Mouse (Mus musculus) forebrain, embryonic 15.5 days (tissue): ENCODE data around the gene Dnase1l3. TPM values are rescaled to one million over a fixed set of nuclear protein-coding genes. Genes with fewer than 3 reads are reported as not detected.
"Not testable (repeated sequence)": the region's sequence is repeated elsewhere in the genome, so short reads cannot be mapped to it uniquely, and the experiment has no call there.

ENCODE experiments used
- ATAC-seq: fragments of 200-750 bp; cut with Nextera tagmentation; replicated peaks from 2 replicates; pipeline ENCODE4 v1.8.0; 2017; ENCODE audit warnings: mild to moderate bottlenecking, moderate TSS enrichment, moderate library complexity
- H3K27ac ChIP-seq: fragments of 300-500 bp; sonication (generic); replicated peaks from 2 replicates; pipeline ENCODE4 v1.5.1; 2015; ENCODE audit warnings: mild to moderate bottlenecking, inconsistent platforms
- H3K27me3 ChIP-seq: fragments of 300-500 bp; sonication (generic); 2 replicates; pipeline ENCODE4 v1.6.1; 2015; ENCODE audit warnings: inconsistent platforms
- H3K36me3 ChIP-seq: fragments of 300-500 bp; sonication (generic); 2 replicates; pipeline ENCODE4 v1.6.1; 2015; ENCODE audit warnings: mild to moderate bottlenecking, inconsistent platforms
- H3K4me1 ChIP-seq: fragments of 300-500 bp; sonication (generic); 2 replicates; pipeline ENCODE4 v1.6.1; 2015; ENCODE audit warnings: inconsistent platforms
- H3K4me2 ChIP-seq: fragments of 300-500 bp; sonication (generic); replicated peaks from 2 replicates; pipeline ENCODE4 v1.6.1; 2015; ENCODE audit warnings: mild to moderate bottlenecking, inconsistent platforms
- H3K4me3 ChIP-seq: fragments of 300-500 bp; sonication (generic); 2 replicates; pipeline ENCODE4 v1.5.1; 2015; ENCODE audit warnings: mild to moderate bottlenecking, inconsistent platforms
- H3K9ac ChIP-seq: fragments of 300-500 bp; sonication (generic); replicated peaks from 2 replicates; pipeline ENCODE4 v1.6.1; 2015; ENCODE audit warnings: mild to moderate bottlenecking, inconsistent platforms
- H3K9me3 ChIP-seq: fragments of 300-500 bp; sonication (generic); 2 replicates; pipeline ENCODE4 v1.6.1; 2016; ENCODE audit warnings: inconsistent platforms
- WGBS: fragments of 180-500 bp; shearing (Covaris S2); methylation state at CpG from one replicate; pipeline ENCODE4 v1.1.7; 2015; ENCODE audit warnings: mixed read lengths; 5-methylcytosine and 5-hydroxymethylcytosine counted together
- polyA plus RNA-seq: library from polyadenylated mRNA; unstranded; fragments of >200 nt; fragmentation: Nextera tagmentation; extraction: Ambion mirVana; gene quantifications from 2 replicates; pipeline ENCODE4 v1.2.1, GENCODE M21; 2015

The Dnase1l3 gene
- polyA plus RNA-seq, 1 experiment from 2014 or later, result 0.09 TPM

DNA sequence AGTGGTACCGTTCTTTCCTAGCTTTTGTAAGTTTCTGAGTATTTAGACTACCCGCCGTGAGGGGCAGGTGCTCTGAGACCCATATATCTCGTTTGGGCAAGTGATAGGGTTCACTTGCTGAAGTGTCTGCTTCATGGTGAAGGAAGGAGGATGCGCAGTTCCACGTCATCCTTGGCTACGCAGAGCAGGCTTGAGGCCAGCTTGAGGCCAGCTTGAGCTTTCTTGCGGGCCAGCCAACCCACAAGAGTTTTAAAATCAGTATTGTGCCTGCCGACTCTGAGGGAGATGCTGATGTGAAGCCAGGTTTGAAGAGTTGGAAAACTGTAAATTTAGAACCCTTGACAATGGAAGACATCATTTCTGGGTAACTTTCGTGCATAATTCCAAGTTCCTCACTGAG, 13.6 kb upstream of the Dnase1l3 start:
- Histone ChIP-seq H3K27ac (no peak overlapping the region), H3K4me2 (no peak overlapping the region), H3K27me3 (no peaks in the 10 kb centered on the region), H3K9me3 (no peaks in the 10 kb centered on the region), H3K9ac (no peak overlapping the region), H3K4me1 (peaks cover 15% of the 10 kb centered on the region), H3K36me3 (no peaks in the 10 kb centered on the region), H3K4me3 (no peak overlapping the region)
- ATAC-seq, result no peak
- 86% methylated on average over 10 of the region's 10 CpGs for WGBS

- Histone ChIP-seq H3K27me3 (no peaks in the 10 kb centered on the region), H3K36me3 (no peaks in the 10 kb centered on the region), H3K4me1 (peaks cover 16% of the 10 kb centered on the region), H3K4me3 (no peak overlapping the region), H3K9ac (no peak overlapping the region), H3K27ac (no peak overlapping the region), H3K9me3 (no peaks in the 10 kb centered on the region), H3K4me2 (no peak overlapping the region)
- ATAC-seq, result no peak
- WGBS, result 90% methylated on average over 2 of the region's 2 CpGs
Measured at GRCm38 (mm10) chr14:8007486-8007885, 13.1 kb upstream of the Dnase1l3 start.

DNA sequence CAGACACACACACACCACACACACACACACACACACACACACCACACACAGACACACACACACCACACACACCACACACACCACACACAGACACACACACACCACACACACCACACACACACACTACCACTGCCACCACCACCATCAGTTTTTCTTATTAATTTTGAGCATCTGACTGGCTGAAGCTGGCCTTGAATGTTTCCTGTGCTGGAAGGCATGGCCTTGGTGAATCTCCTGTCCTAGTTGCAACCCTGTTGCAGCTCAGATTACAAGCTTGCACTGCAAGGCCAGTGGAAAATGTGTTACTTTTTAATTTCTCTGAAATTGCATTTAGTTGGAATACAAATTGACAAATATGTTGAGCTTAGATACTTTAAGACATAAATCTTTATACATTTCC, 12.7 kb upstream of the Dnase1l3 start:
- no peak overlapping the region for H3K9ac ChIP-seq
- no peak for ATAC-seq
- peaks cover 1% of the 10 kb centered on the region; the same call in 1 of the 2 replicates for H3K27me3 ChIP-seq
- no peak overlapping the region for H3K4me3 ChIP-seq
- no peaks in the 10 kb centered on the region for H3K36me3 ChIP-seq
- H3K27ac ChIP-seq, result no peak overlapping the region
- no peak overlapping the region for H3K4me2 ChIP-seq
- H3K4me1 ChIP-seq, result peaks cover 20% of the 10 kb centered on the region
- no peaks in the 10 kb centered on the region for H3K9me3 ChIP-seq

DNA sequence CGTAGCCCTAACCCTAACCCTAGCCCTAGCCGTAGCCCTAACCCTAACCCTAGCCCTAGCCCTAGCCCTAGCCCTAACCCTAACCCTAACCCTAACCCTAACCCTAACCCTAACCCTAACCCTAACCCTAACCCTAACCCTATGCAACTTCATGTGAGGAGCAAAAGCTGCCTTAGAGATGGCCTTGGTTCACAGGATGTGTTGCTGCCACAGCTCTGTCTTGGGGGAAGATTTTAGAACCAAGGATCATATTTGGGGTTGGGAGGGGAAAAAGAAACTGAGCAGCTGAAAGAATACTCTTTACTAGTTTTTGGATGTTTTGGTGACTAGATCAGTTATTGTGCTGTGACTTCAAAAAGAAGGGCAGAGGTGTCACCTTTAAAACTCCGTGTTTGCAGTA, 11.7 kb upstream of the Dnase1l3 start:
- not testable (repeated sequence) for H3K9ac ChIP-seq, H3K9me3 ChIP-seq, H3K27me3 ChIP-seq, H3K27ac ChIP-seq, H3K4me2 ChIP-seq, H3K36me3 ChIP-seq, H3K4me3 ChIP-seq, ATAC-seq
- peaks cover 20% of the 10 kb centered on the region for H3K4me1 ChIP-seq
- 66% methylated on average over 3 of the region's 3 CpGs for WGBS

DNA sequence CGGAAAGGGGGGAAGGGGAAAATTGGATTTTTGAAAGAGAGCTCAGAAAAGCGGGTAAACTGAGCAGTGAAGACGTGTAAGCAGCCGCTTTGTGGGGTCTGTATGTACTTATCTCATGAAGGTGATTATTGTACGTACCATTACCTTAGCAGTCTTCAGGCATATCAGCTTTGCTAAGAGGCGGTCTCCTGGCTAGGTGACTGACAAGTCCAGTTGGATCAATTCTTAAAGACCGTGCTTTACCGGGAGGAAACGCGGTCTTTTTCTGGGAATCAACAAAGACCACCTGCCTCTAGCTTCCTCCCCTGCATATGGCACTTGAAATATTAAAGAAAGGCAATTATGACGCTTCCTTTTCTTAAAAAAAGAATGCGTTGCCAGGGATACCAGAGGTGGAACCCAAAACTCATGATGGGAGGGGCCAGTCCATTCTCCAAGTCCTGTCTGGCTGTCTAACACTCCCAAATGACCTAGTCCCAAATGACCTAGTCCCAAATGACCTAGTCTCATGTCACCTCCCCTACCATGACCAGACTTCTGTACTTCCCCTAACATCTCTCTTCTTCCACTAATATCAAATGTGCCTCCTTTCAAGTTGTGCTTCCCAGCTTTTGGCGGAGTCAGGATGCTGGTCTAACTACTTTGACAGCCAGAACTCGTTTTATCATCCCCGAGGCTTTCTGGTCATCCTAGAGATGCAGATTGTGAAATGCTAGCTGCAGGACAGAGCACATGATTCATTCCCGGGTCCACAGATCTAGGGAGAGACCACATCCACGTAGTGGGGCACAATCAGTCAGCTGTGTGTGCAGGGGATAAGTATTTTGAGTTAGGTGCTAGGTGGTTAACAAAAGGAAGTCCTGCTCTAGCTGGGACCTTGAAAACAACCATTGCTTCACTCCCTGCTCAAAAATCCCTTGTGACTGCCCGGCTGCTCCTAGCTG, 9.6 kb upstream of the Dnase1l3 start:
- 32% methylated on average over 18 of the region's 18 CpGs for WGBS
- ATAC-seq, result no peak
- Histone ChIP-seq H3K4me1 (peaks cover 20% of the 10 kb centered on the region), H3K9me3 (no peaks in the 10 kb centered on the region), H3K4me2 (peak overlapping the region; percentile 64), H3K4me3 (peak overlapping the region; percentile 50), H3K27ac (peak overlapping the region; percentile 68), H3K9ac (peak overlapping the region; percentile 50), H3K36me3 (no peaks in the 10 kb centered on the region), H3K27me3 (peaks cover 16% of the 10 kb centered on the region)

GRCm38 (mm10) chr14:8003093-8003670, 8.8 kb upstream of the Dnase1l3 start:
- H3K9ac ChIP-seq, result peak overlapping the region; percentile 50
- ATAC-seq, result peak; percentile 66
- peaks cover 19% of the 10 kb centered on the region for H3K27me3 ChIP-seq
- H3K4me3 ChIP-seq, result peak overlapping the region; percentile 50
- H3K27ac ChIP-seq, result peak overlapping the region; percentile 68
- under 1% methylated on average over 23 of the region's 23 CpGs for WGBS
- no peaks in the 10 kb centered on the region for H3K36me3 ChIP-seq
- peaks cover 20% of the 10 kb centered on the region for H3K4me1 ChIP-seq
- H3K9me3 ChIP-seq, result no peaks in the 10 kb centered on the region
- H3K4me2 ChIP-seq, result peak overlapping the region; percentile 64

- Histone ChIP-seq H3K9ac (peak within 1 kb of the TSS; percentile 50), H3K9me3 (no peaks in the 10 kb centered on the region), H3K4me3 (peak within 1 kb of the TSS; percentile 50), H3K36me3 (no peaks in the 10 kb centered on the region), H3K4me2 (peak within 1 kb of the TSS; percentile 64), H3K27ac (peak within 1 kb of the TSS; percentile 68), H3K4me1 (peaks cover 20% of the 10 kb centered on the region), H3K27me3 (peaks cover 19% of the 10 kb centered on the region)
- WGBS, result under 1% methylated on average over 38 of the region's 38 CpGs
- peak; percentile 91 for ATAC-seq
Measured at GRCm38 (mm10) chr14:8002432-8003092, 8.2 kb upstream of the Dnase1l3 start, which contains the start of gene Abhd6. Abhd6 (plus strand) TSS chr14:8002902.

- Histone ChIP-seq H3K4me1 (peaks cover 26% of the 10 kb centered on the region), H3K4me3 (no peak overlapping the region), H3K9me3 (no peaks in the 10 kb centered on the region), H3K27ac (no peak overlapping the region), H3K27me3 (peaks cover 19% of the 10 kb centered on the region), H3K36me3 (no peaks in the 10 kb centered on the region), H3K4me2 (no peak overlapping the region), H3K9ac (no peak overlapping the region)
- no peak for ATAC-seq
- WGBS, result 27% methylated on average over 17 of the region's 17 CpGs
Measured at GRCm38 (mm10) chr14:8000831-8001685, 6.7 kb upstream of the Dnase1l3 start.

GRCm38 (mm10) chr14:8000247-8000646, 5.9 kb upstream of the Dnase1l3 start:
- Histone ChIP-seq H3K36me3 (no peaks in the 10 kb centered on the region), H3K27ac (no peak overlapping the region), H3K9ac (no peak overlapping the region), H3K4me1 (peaks cover 25% of the 10 kb centered on the region), H3K9me3 (no peaks in the 10 kb centered on the region), H3K4me2 (no peak overlapping the region), H3K4me3 (no peak overlapping the region), H3K27me3 (peaks cover 19% of the 10 kb centered on the region)
- 85% methylated on average over 5 of the region's 5 CpGs for WGBS
- ATAC-seq, result no peak

- no peak overlapping the region for H3K9ac ChIP-seq
- no peaks in the 10 kb centered on the region for H3K36me3 ChIP-seq
- no peak overlapping the region for H3K4me3 ChIP-seq
- peaks cover 22% of the 10 kb centered on the region for H3K4me1 ChIP-seq
- H3K27me3 ChIP-seq, result peaks cover 19% of the 10 kb centered on the region
- no peak overlapping the region for H3K4me2 ChIP-seq
- no peak for ATAC-seq
- no peaks in the 10 kb centered on the region for H3K9me3 ChIP-seq
- 83% methylated on average over 5 of the region's 5 CpGs for WGBS
- no peak overlapping the region for H3K27ac ChIP-seq
Measured at GRCm38 (mm10) chr14:7999435-7999834, 5.1 kb upstream of the Dnase1l3 start.

GRCm38 (mm10) chr14:7999030-7999429, 4.7 kb upstream of the Dnase1l3 start:
- Histone ChIP-seq H3K9ac (no peak overlapping the region), H3K36me3 (no peaks in the 10 kb centered on the region), H3K4me1 (peaks cover 18% of the 10 kb centered on the region), H3K27me3 (peaks cover 19% of the 10 kb centered on the region), H3K4me2 (no peak overlapping the region), H3K4me3 (no peak overlapping the region), H3K27ac (no peak overlapping the region), H3K9me3 (no peaks in the 10 kb centered on the region)
- ATAC-seq, result no peak
- WGBS, result 76% methylated on average over 3 of the region's 3 CpGs
